Mouse (Mus musculus): ENCODE results near the gene Usp47.

GRCm38 (mm10) chr7:112132005-112132404, 108.7 kb downstream of the Usp47 start:
- no peak for TF ChIP-seq MYC (IDR thresholded peaks at IDR 0.05; ENCODE audit: low read depth, low read length)
- TF ChIP-seq POLR2A (IDR thresholded peaks at IDR 0.05; ENCODE audit: control insufficient read depth in 1 of 2, insufficient read depth in 1 of 2, low read depth in 1 of 2, low read length in 2 of 2, poor library complexity in 1 of 2), result no peak
- TF ChIP-seq E2F4 (IDR thresholded peaks at IDR 0.05; ENCODE audit: borderline replicate concordance, low read depth, low read length), result no peak
- TF ChIP-seq UBTF (IDR thresholded peaks at IDR 0.05; ENCODE audit: borderline replicate concordance, insufficient read depth, low read depth, low read length), result no peak
- TF ChIP-seq ZC3H11A (IDR thresholded peaks at IDR 0.05; ENCODE audit: low read depth, low read length), result no peak
- TF ChIP-seq CHD2 (IDR thresholded peaks at IDR 0.05; ENCODE audit: low read length), result no peak
- TF ChIP-seq CTCF (IDR thresholded peaks at IDR 0.05 in 2 of 3, conservative IDR thresholded peaks at IDR 0.05 in 1 of 3; ENCODE audit: control insufficient read depth in 1 of 3, insufficient read depth in 1 of 3, low read depth in 2 of 3, low read length in 3 of 3, poor library complexity in 1 of 3, severe bottlenecking in 1 of 3), result no peak
- TF ChIP-seq KAT2A (conservative IDR thresholded peaks at IDR 0.05; ENCODE audit: low read depth, low read length), result no peak
- no peak for TF ChIP-seq USF1 (IDR thresholded peaks at IDR 0.05; ENCODE audit: low read depth, low read length)
- TF ChIP-seq NRF1 (IDR thresholded peaks at IDR 0.05; ENCODE audit: insufficient read depth, low read depth, low read length, poor library complexity, severe bottlenecking), result no peak
- TF ChIP-seq MAZ (IDR thresholded peaks at IDR 0.05; ENCODE audit: low read depth, low read length), result no peak
- TF ChIP-seq MXI1 (IDR thresholded peaks at IDR 0.05; ENCODE audit: low read depth, low read length), result no peak
- TF ChIP-seq EP300 (IDR thresholded peaks at IDR 0.05; ENCODE audit: low read depth in 1 of 2, low read length in 2 of 2), result no peak

All from MEL (cell line).